Mouse (Mus musculus) forebrain, postnatal 0 days (tissue): ENCODE results near the gene Klhl22. TPM values are rescaled to one million over a fixed set of nuclear protein-coding genes. Genes with fewer than 3 reads are reported as not detected.

ENCODE experiments used
- ATAC-seq: fragments of 200-750 bp; cut with Nextera tagmentation; 2 replicates; pipeline ENCODE4 v1.8.0; 2017; ENCODE audit warnings: mild to moderate bottlenecking, moderate library complexity
- DNase-seq: peaks from one replicate; pipeline ENCODE4 v3.0.0-alpha.2; 2015
- H3K27ac ChIP-seq: fragments of 300-500 bp; sonication (generic); 2 replicates; pipeline ENCODE4 v1.5.1; 2014; ENCODE audit warnings: low read depth, mild to moderate bottlenecking, antibody characterized with exemption, low read length, moderate library complexity, mixed read lengths
- H3K27me3 ChIP-seq: fragments of 300-500 bp; sonication (generic); 2 replicates; pipeline ENCODE4 v1.6.1; 2014; ENCODE audit warnings: mild to moderate bottlenecking, low read length, mixed read lengths; ENCODE audit not compliant: insufficient read depth
- H3K36me3 ChIP-seq: fragments of 300-500 bp; sonication (generic); 2 replicates; pipeline ENCODE4 v1.6.1; 2014; ENCODE audit warnings: mild to moderate bottlenecking, moderate library complexity; ENCODE audit not compliant: insufficient read depth
- H3K4me1 ChIP-seq: fragments of 300-500 bp; sonication (generic); 2 replicates; pipeline ENCODE4 v1.6.1; 2014; ENCODE audit warnings: antibody characterized with exemption; ENCODE audit not compliant: insufficient read depth
- H3K4me2 ChIP-seq: fragments of 300-500 bp; sonication (generic); 2 replicates; pipeline ENCODE4 v1.6.1; 2014; ENCODE audit warnings: low read depth, mild to moderate bottlenecking, moderate library complexity
- H3K4me3 ChIP-seq: fragments of 300-500 bp; sonication (generic); 2 replicates; pipeline ENCODE4 v1.5.1; 2014; ENCODE audit warnings: low read depth, low read length, mixed read lengths
- H3K9ac ChIP-seq: fragments of 300-500 bp; sonication (generic); 2 replicates; pipeline ENCODE4 v1.6.1; 2014; ENCODE audit warnings: mild to moderate bottlenecking
- H3K9me3 ChIP-seq: fragments of 300-500 bp; sonication (generic); 2 replicates; pipeline ENCODE4 v1.6.1; 2016; ENCODE audit warnings: low read length
- CTCF ChIP-seq: sonication (generic); IDR thresholded peaks from 2 replicates; pipeline ENCODE4 v1.5.1; 2016; ENCODE audit warnings: antibody characterized with exemption, control low read depth, low read depth
- WGBS: fragments of 180-500 bp; shearing (Covaris S2); extraction: QIAGEN DNeasy Blood & Tissue Kit; methylation state at CpG from one replicate; pipeline ENCODE4 v1.1.7; 2014; 5-methylcytosine and 5-hydroxymethylcytosine counted together
- polyA plus RNA-seq: library from polyadenylated mRNA; unstranded; fragments of >200 nt; fragmentation: Nextera tagmentation; extraction: Ambion mirVana; gene quantifications from 2 replicates; pipeline ENCODE4 v1.2.1, GENCODE M21; 2015
- total RNA-seq: library from RNA; depleted of rRNA; stranded (reverse); fragments of >200 nt; gene quantifications from 2 replicates; pipeline ENCODE4 v1.2.3, GENCODE M21; 2014

Gene Klhl22
- total and polyA plus RNA-seq, 2 experiments from 2014 or later = 73.8 to 162 TPM

DNA sequence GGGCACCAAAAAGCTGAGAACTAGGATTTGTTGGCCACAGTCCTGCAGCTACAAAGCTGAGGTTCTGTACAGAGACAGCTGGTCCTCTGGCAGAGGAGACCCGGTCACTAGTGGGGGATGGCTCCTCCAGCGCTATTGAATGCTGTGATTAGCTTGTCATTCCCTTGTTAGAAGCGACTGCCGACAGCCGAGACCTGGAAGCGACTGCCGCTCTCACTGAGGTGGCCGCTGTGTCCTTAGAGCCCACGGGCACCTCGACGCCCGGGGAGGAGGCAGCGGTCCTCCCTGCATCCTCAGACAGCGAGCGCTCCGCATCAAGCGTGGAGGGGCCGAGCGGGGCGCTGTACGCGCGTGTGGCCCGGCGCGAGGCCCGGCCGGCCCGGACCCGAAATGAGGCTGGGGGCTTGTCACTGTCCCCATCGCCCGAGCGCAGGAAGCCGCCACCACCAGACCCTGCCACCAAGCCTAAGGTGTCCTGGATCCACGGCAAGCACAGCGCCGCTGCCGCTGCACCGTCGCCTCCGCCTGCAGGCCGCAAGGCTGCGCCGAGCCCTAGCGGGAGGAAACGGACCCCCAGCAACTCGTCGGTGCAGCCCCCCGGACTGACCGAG lies 47.3 kb downstream of the Klhl22 start:
- peak; percentile 31; the same call in 1 of the 2 replicates for TF ChIP-seq CTCF
- Histone ChIP-seq H3K9ac (peak overlapping the region; percentile 90), H3K4me3 (peak overlapping the region; percentile 64), H3K4me1 (peaks cover 33% of the 10 kb centered on the region; the same call in 1 of the 2 replicates), H3K4me2 (peak overlapping the region; percentile 97), H3K27ac (peak overlapping the region; percentile 93), H3K27me3 (peaks cover 42% of the 10 kb centered on the region), H3K9me3 (no peaks in the 10 kb centered on the region), H3K36me3 (no peaks in the 10 kb centered on the region)
- peak; percentile 32; the same call in 1 of the 2 replicates for ATAC-seq
- WGBS = under 1% methylated on average over 50 of the region's 50 CpGs
- DNase-seq = peak; percentile 70

DNA sequence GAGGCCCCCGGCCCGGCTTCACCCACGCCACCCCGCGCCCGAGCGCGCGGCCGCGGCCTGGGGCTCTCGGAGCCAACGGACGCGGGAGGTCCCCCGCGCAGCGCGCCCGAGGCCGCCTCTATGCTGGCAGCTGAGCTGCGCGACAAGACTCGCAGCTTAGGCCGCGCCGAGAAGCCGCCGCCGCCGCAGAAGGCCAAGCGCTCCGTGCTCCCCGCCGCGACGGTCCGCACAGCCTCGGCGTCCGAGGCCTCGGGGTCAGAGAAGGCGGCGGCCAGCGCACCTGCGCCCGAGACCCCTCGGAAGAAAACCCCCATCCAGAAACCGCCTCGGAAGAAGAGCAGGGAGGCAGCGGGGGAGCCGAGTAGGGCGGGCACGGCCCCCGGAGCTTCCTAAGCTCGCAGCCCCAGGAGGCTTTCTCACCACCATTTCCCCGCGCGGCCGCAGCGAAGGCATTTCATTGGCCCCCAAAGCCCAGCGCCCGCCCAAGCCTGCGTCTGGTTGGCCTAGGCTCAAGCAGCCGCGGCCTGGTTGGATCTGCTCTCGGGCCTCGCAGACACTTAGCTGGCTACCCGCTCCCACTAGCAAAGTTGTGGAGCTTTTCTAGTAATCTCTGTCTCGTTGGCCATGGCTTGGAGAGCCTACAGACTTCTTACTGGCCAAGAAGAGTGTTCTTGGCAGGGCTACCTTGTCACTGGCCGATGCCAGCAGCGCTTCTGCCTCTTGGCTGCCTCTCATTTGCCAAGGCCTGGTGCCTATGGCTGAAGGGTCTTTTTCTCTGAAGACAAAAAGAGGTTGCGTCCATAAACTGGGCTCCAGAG lies 48.0 kb downstream of the Klhl22 start:
- ATAC-seq = peak; percentile 93
- peaks cover 34% of the 10 kb centered on the region for H3K27me3 ChIP-seq
- H3K4me1 ChIP-seq = peaks cover 32% of the 10 kb centered on the region; the same call in 1 of the 2 replicates
- 3% methylated on average over 64 of the region's 73 CpGs for WGBS
- no peaks in the 10 kb centered on the region for H3K36me3 ChIP-seq
- H3K4me2 ChIP-seq = peak overlapping the region; percentile 97
- H3K9me3 ChIP-seq = no peaks in the 10 kb centered on the region
- peak overlapping the region; percentile 64 for H3K4me3 ChIP-seq
- TF ChIP-seq CTCF = no peak
- peak overlapping the region; percentile 90 for H3K9ac ChIP-seq
- H3K27ac ChIP-seq = peak overlapping the region; percentile 93
- DNase-seq = peak; percentile 96

DNA sequence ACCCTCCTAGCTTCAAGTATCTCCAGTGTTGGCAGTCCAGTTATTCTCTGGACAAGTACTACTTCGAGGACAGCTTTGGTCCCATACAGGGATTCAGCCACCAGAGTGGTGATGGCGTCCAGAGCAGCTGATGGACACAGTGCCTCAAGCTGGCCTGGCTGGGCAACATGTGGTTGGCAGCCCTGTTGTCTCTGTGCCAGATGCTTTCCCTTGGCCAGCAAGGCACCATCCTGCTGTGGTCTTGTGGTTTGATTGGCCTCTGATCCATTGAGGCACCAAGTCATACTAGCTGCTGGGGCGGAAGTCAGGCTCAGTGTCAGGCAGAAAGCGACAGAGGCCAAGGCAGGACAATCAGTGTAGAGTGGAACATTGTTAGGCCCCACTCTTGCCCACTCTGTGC lies 49.7 kb downstream of the Klhl22 start:
- 81% methylated on average over 4 of the region's 4 CpGs for WGBS
- no peak for DNase-seq
- no peak overlapping the region for H3K9ac ChIP-seq

DNA sequence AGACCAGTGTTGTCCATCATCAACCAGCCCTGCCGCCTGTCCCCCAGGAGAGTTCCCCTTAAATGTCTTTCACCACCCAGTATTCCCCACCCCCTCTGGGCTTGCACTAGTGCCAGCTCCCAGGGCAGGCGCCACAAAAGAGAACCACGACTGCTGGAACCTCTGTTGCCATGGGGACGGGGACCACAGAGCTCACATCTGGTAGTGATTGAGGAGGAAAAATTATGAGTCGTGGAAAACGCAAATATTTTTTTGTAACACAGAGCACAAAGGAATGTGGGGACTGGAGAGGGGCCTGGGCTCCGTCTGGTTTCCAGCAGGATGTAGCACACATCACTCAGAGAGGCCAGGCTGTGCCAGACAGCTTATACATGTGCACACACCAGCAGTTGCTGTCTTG lies 50.3 kb downstream of the Klhl22 start:
- H3K9ac ChIP-seq = no peak overlapping the region
- 18% methylated on average over 7 of the region's 7 CpGs for WGBS
- no peak overlapping the region for H3K4me3 ChIP-seq
- no peak overlapping the region for H3K4me2 ChIP-seq
- H3K27me3 ChIP-seq = peaks cover 12% of the 10 kb centered on the region
- peaks cover 22% of the 10 kb centered on the region; the same call in 1 of the 2 replicates for H3K4me1 ChIP-seq
- no peaks in the 10 kb centered on the region for H3K9me3 ChIP-seq
- H3K27ac ChIP-seq = peak overlapping the region; percentile 37
- no peak for TF ChIP-seq CTCF
- ATAC-seq (peak; percentile 21), DNase-seq (peak; percentile 59)
- H3K36me3 ChIP-seq = no peaks in the 10 kb centered on the region

More for the DNA sequence above, 49.7 kb downstream of the Klhl22 start:
- H3K27ac ChIP-seq = no peak overlapping the region
- no peaks in the 10 kb centered on the region for H3K36me3 ChIP-seq
- H3K9me3 ChIP-seq = no peaks in the 10 kb centered on the region
- no peak for ATAC-seq
- no peak overlapping the region for H3K4me3 ChIP-seq
- H3K4me2 ChIP-seq = no peak overlapping the region
- peaks cover 18% of the 10 kb centered on the region for H3K27me3 ChIP-seq
- no peak for TF ChIP-seq CTCF
- H3K4me1 ChIP-seq = peaks cover 22% of the 10 kb centered on the region; the same call in 1 of the 2 replicates

DNA sequence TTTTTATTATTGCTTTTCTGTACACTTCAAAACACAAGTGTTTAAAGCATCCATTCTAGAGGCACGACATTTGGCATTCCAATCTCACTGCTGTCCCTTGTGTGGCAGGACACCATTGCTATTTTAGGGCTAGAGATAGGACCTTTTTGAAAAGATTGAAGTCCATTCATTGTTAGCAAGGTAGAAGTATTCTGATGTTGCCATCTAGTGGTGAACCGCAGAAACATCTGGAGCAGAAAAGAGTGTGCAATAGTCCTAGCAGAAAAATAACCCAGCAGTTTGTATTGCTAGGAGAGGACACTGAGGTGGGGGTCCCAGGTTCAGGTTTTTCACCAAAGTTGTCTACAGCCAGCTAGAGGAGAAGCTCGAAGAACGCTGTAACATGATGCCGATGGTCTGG lies 52.7 kb downstream of the Klhl22 start:
- no peak overlapping the region for H3K4me3 ChIP-seq
- DNase-seq (peak; percentile 64), ATAC-seq (no peak)
- TF ChIP-seq CTCF = peak; percentile 83
- H3K4me1 ChIP-seq = peaks cover 26% of the 10 kb centered on the region
- H3K36me3 ChIP-seq = no peaks in the 10 kb centered on the region
- H3K27me3 ChIP-seq = no peaks in the 10 kb centered on the region
- H3K9me3 ChIP-seq = no peaks in the 10 kb centered on the region
- H3K9ac ChIP-seq = no peak overlapping the region
- no peak overlapping the region for H3K4me2 ChIP-seq
- 7% methylated on average over 5 of the region's 5 CpGs for WGBS
- H3K27ac ChIP-seq = no peak overlapping the region

DNA sequence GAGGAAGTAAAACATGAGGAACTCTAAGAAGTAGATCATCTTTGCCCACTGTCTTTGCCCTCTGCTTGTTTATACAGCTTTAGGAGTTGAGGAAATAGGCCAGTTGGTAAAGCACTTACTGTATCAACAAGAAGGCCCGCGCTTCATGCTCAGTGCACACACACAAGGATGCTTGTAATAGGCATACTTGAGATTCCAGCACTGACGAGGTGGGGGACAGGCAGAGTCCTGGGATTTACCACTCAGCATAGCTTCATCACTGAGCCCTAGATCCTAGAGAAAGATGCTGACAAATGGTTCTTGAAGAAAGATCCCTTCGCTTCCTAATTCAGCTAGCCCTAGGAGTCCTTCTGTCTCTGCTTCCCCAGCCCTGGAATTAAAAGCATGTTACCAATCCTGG lies 53.8 kb downstream of the Klhl22 start:
- DNase-seq (no peak), ATAC-seq (no peak)
- Histone ChIP-seq H3K36me3 (no peaks in the 10 kb centered on the region), H3K9ac (no peak overlapping the region), H3K27me3 (no peaks in the 10 kb centered on the region), H3K4me3 (no peak overlapping the region), H3K27ac (no peak overlapping the region), H3K9me3 (no peaks in the 10 kb centered on the region), H3K4me1 (peaks cover 21% of the 10 kb centered on the region), H3K4me2 (no peak overlapping the region)
- whole genome bisulfite sequencing = 63% methylated on average over 4 of the region's 4 CpGs
- no peak for TF ChIP-seq CTCF
